Mouse (Mus musculus) heart, embryonic 11.5 days (tissue): Measurements from ENCODE around the gene Rarb. TPM values are rescaled to one million over a fixed set of nuclear protein-coding genes. Genes with fewer than 3 reads are reported as not detected.

Source experiments
- ATAC-seq: fragments of 200-750 bp; cut with Nextera tagmentation; replicated peaks from 2 replicates; pipeline ENCODE4 v1.8.0; 2017; ENCODE audit warnings: moderate library complexity; ENCODE audit not compliant: insufficient number of reproducible peaks, low FRiP score, low TSS enrichment
- H3K27ac ChIP-seq: fragments of 300-500 bp; sonication (generic); 2 replicates; pipeline ENCODE4 v1.5.1; 2014; ENCODE audit warnings: mild to moderate bottlenecking, low read depth, low read length
- H3K27me3 ChIP-seq: fragments of 300-500 bp; sonication (generic); 2 replicates; pipeline ENCODE4 v1.6.1; 2014; ENCODE audit warnings: mild to moderate bottlenecking, low read length, mixed read lengths; ENCODE audit not compliant: control insufficient read depth, insufficient read depth
- H3K36me3 ChIP-seq: fragments of 300-500 bp; sonication (generic); 2 replicates; pipeline ENCODE4 v1.6.1; 2014; ENCODE audit warnings: mild to moderate bottlenecking, low read length, moderate library complexity, mixed read lengths; ENCODE audit not compliant: control insufficient read depth, insufficient read depth
- H3K4me1 ChIP-seq: fragments of 300-500 bp; sonication (generic); 2 replicates; pipeline ENCODE4 v1.6.1; 2014; ENCODE audit warnings: low read length; ENCODE audit not compliant: control insufficient read depth, insufficient read depth
- H3K4me2 ChIP-seq: fragments of 300-500 bp; sonication (generic); 2 replicates; pipeline ENCODE4 v1.6.1; 2014; ENCODE audit warnings: mild to moderate bottlenecking, moderate library complexity
- H3K4me3 ChIP-seq: fragments of 300-500 bp; sonication (generic); 2 replicates; pipeline ENCODE4 v1.5.1; 2014; ENCODE audit warnings: low read depth, low read length
- H3K9ac ChIP-seq: fragments of 300-500 bp; sonication (generic); 2 replicates; pipeline ENCODE4 v1.6.1; 2014; ENCODE audit warnings: mild to moderate bottlenecking, low read depth, low read length, moderate library complexity
- H3K9me3 ChIP-seq: fragments of 300-500 bp; sonication (generic); replicated peaks from 2 replicates; pipeline ENCODE4 v1.6.1; 2016; ENCODE audit warnings: low read length; ENCODE audit not compliant: control insufficient read depth
- WGBS: fragments of 180-500 bp; shearing (Covaris S2); extraction: QIAGEN DNeasy Blood & Tissue Kit; methylation state at CpG from one replicate; pipeline ENCODE4 v1.1.7; 2014; ENCODE audit not compliant: insufficient replicate concordance; 5-methylcytosine and 5-hydroxymethylcytosine counted together
- polyA plus RNA-seq: library from polyadenylated mRNA; unstranded; fragments of >200 nt; fragmentation: Nextera tagmentation; extraction: Ambion mirVana; gene quantifications from 2 replicates; pipeline ENCODE4 v1.2.1, GENCODE M21; 2014

Gene Rarb
- polyA plus RNA-seq, 1 experiment from 2014 or later = 18.1 TPM

GRCm38 (mm10) chr14:16578100-16578499 lies 240.9 kb downstream of the Rarb start:
- H3K4me1 ChIP-seq = no peaks in the 10 kb centered on the region
- no peak for ATAC-seq
- no peak overlapping the region for H3K27ac ChIP-seq
- no peak overlapping the region for H3K9ac ChIP-seq
- no peak overlapping the region for H3K4me3 ChIP-seq
- no peaks in the 10 kb centered on the region for H3K9me3 ChIP-seq
- H3K4me2 ChIP-seq = no peak overlapping the region
- H3K27me3 ChIP-seq = no peaks in the 10 kb centered on the region
- no peaks in the 10 kb centered on the region for H3K36me3 ChIP-seq

- Histone ChIP-seq H3K4me1 (peaks cover 1% of the 10 kb centered on the region; the same call in 1 of the 2 replicates), H3K9ac (no peak overlapping the region), H3K4me2 (no peak overlapping the region), H3K27me3 (no peaks in the 10 kb centered on the region), H3K4me3 (no peak overlapping the region), H3K36me3 (no peaks in the 10 kb centered on the region), H3K27ac (no peak overlapping the region), H3K9me3 (no peaks in the 10 kb centered on the region)
- ATAC-seq = no peak
- 26% methylated on average over 1 of the region's 1 CpGs for WGBS
These were observed 241.9 kb downstream of the Rarb start for GRCm38 (mm10) chr14:16577049-16577448.

DNA sequence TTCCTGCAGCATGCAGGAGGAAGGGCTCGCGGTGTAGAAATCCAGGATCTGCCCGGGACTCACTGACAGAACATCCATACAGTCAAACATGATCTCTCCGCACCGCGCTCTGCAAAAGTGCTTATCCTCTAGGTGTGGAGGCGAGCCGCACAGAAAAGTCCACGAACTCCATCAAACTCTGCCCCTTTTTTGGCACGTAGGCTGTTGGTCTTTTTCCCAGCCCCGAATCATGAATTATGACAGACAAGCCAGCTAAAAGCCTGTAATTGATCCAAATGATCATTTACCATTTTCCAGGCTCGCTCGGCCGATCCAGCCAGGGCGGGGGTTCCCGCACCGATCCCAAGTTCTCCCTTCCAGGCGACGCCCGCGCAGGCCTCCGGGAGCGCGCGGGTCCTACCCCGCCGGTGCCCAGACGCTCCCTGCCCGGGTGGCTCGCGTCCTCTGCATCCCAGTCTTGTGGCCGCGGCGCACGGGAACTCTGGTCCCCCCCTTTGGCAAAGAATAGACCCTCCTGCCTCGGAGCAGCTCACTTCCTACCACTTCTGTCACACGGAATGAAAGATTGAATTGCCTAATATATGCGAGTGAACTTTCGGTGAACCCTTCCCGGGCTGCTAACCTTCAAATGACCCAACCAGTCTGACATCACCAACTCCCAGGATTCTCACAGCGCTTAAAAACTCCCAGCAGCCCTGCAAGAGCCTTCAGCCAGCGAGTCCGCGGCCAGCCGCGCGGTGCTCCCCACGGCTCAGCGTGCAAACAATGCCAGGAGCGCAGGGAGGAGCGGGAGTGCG lies 243.8 kb downstream of the Rarb start:
- peak overlapping the region; percentile 85 for H3K9ac ChIP-seq
- H3K36me3 ChIP-seq = no peaks in the 10 kb centered on the region
- under 1% methylated on average over 52 of the region's 52 CpGs for WGBS
- H3K4me2 ChIP-seq = peak overlapping the region; percentile 73
- H3K27me3 ChIP-seq = no peaks in the 10 kb centered on the region
- peak overlapping the region; percentile 94 for H3K27ac ChIP-seq
- H3K9me3 ChIP-seq = no peaks in the 10 kb centered on the region
- ATAC-seq = peak; percentile 84
- peak overlapping the region; percentile 60 for H3K4me3 ChIP-seq
- H3K4me1 ChIP-seq = peaks cover 10% of the 10 kb centered on the region

GRCm38 (mm10) chr14:16573475-16574171 lies 245.3 kb downstream of the Rarb start:
- Histone ChIP-seq H3K9me3 (no peaks in the 10 kb centered on the region), H3K4me1 (peaks cover 19% of the 10 kb centered on the region), H3K27ac (peak overlapping the region; percentile 29; the same call in 1 of the 2 replicates), H3K4me2 (peak overlapping the region; percentile 73), H3K4me3 (peak overlapping the region; percentile 60), H3K9ac (peak overlapping the region; percentile 85), H3K27me3 (no peaks in the 10 kb centered on the region), H3K36me3 (no peaks in the 10 kb centered on the region)
- 22% methylated on average over 6 of the region's 6 CpGs for WGBS
- no peak for ATAC-seq

DNA sequence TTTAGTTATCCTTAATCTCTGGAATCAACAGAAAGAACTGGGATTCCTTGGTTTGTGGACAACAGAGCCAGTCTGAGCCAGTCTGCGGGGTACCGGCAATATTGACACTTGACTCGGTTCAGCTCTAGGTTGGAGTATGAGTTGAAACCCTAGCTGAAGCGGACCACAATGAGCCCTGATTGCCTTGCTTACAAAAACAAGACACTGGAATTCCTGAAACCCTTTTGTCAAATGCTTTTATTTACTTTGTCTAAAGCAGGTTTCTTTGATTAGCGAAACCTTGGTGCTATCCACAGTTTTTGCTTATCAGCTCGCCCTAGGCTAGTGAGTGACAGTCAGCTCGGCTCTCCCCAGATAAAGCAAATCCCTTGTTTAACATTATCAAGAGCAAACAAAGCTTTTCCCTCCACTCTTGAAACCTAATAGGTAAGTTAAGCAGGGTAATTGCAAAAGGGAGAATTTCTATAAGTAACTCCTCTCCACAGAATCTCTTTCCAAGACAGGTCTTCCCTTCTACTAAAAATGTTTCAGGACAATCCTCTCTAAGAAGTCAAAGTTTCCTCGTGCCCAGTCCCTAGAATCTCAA lies 246.1 kb downstream of the Rarb start:
- Histone ChIP-seq H3K4me1 (peaks cover 19% of the 10 kb centered on the region), H3K4me2 (peak overlapping the region; percentile 73), H3K27ac (peak overlapping the region; percentile 29; the same call in 1 of the 2 replicates), H3K4me3 (peak overlapping the region; percentile 60), H3K27me3 (no peaks in the 10 kb centered on the region), H3K36me3 (no peaks in the 10 kb centered on the region), H3K9me3 (no peaks in the 10 kb centered on the region), H3K9ac (peak overlapping the region; percentile 67)
- no peak for ATAC-seq
- 1% methylated on average over 8 of the region's 8 CpGs for WGBS

DNA sequence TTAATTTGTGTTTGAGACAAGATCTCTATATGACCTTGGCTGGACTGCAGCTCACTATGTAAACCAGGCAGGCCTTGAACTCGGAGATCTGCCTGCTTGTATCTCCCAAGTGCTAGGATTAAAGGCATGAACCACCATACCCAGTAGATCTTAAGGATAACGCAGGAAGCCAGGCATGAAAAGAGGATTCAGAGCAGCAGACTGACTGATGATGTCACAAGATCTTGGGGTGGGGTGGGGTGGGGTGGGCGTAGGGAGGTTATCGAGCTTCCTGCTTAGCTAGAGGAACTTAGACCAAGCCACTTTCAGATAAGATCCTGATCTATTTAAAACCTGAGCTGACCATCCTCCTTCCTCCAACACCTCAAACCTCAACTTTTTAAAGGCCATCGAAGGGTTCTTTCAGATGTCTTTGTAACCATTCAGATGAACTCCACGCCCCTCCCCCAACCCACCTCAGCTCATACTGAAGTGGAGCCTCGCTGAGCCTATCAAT lies 249.4 kb downstream of the Rarb start:
- H3K4me2 ChIP-seq = no peak overlapping the region
- H3K27ac ChIP-seq = no peak overlapping the region
- no peak for ATAC-seq
- 25% methylated on average over 7 of the region's 7 CpGs for WGBS
- H3K36me3 ChIP-seq = no peaks in the 10 kb centered on the region
- H3K9ac ChIP-seq = no peak overlapping the region
- H3K4me1 ChIP-seq = peaks cover 26% of the 10 kb centered on the region
- H3K4me3 ChIP-seq = no peak overlapping the region
- no peaks in the 10 kb centered on the region for H3K9me3 ChIP-seq
- H3K27me3 ChIP-seq = no peaks in the 10 kb centered on the region

GRCm38 (mm10) chr14:16566920-16567319 lies 252.0 kb downstream of the Rarb start:
- Histone ChIP-seq H3K9me3 (no peaks in the 10 kb centered on the region), H3K36me3 (no peaks in the 10 kb centered on the region), H3K4me3 (no peak overlapping the region), H3K27ac (no peak overlapping the region), H3K27me3 (no peaks in the 10 kb centered on the region), H3K9ac (no peak overlapping the region), H3K4me1 (peaks cover 23% of the 10 kb centered on the region), H3K4me2 (no peak overlapping the region)
- 69% methylated on average over 1 of the region's 1 CpGs for WGBS
- no peak for ATAC-seq

DNA sequence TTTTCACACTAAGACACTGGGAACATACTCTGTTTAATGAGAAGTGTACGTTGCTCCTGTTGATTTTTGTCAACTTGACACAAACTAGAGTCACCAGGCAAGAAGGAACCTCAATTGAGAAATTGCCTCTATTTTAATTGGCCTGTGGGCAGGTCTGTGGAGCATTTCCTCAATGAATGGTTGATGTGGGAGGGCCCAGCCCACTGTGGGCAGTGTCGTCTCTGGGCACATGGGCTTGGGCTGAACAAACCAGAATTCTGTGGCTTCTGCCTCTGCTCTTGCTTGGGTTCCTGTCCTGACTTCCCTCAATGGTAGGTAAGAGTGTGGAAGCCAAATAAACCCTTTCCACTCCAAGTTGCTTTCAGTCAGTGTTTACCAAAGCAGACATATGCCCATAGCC lies 255.0 kb downstream of the Rarb start:
- no peak overlapping the region for H3K4me2 ChIP-seq
- H3K9me3 ChIP-seq = no peaks in the 10 kb centered on the region
- H3K27ac ChIP-seq = no peak overlapping the region
- no peak for ATAC-seq
- H3K36me3 ChIP-seq = no peaks in the 10 kb centered on the region
- peaks cover 12% of the 10 kb centered on the region for H3K4me1 ChIP-seq
- no peaks in the 10 kb centered on the region for H3K27me3 ChIP-seq
- WGBS = 71% methylated on average over 2 of the region's 2 CpGs
- H3K9ac ChIP-seq = no peak overlapping the region
- no peak overlapping the region for H3K4me3 ChIP-seq
